Mouse (Mus musculus): ENCODE results near the gene Psmc5. TPM values are rescaled to one million over a fixed set of nuclear protein-coding genes. Genes with fewer than 3 reads are reported as not detected.

The Psmc5 gene
- polyA plus RNA-seq, 1 experiment from 2014 or later, result 241 TPM

- no peaks in the 10 kb centered on the region; the same call in 1 of the 2 replicates for H3K36me3 ChIP-seq (ENCODE audit: control insufficient read depth, insufficient read depth, low read length)
- peak within 1 kb of the TSS; percentile 99 for H3K4me3 ChIP-seq (ENCODE audit: low read depth, low read length)
- ATAC-seq (ENCODE audit: insufficient number of reproducible peaks, insufficient read depth, low FRiP score, low read depth), result peak; percentile 95
- H3K9ac ChIP-seq (replicated peaks; ENCODE audit: low read depth, low read length), result peak within 1 kb of the TSS; percentile 97
- peaks cover 43% of the 10 kb centered on the region for H3K4me1 ChIP-seq (ENCODE audit: control insufficient read depth, insufficient read depth, low read length)
- WGBS, result under 1% methylated on average over 72 of the region's 72 CpGs
- H3K4me2 ChIP-seq (replicated peaks; ENCODE audit: low read depth, low read length), result peak within 1 kb of the TSS; percentile 86
- no peaks in the 10 kb centered on the region for H3K9me3 ChIP-seq (ENCODE audit: control insufficient read depth, low read depth, low read length)
- H3K27me3 ChIP-seq (ENCODE audit: control insufficient read depth, insufficient read depth, low read length), result no peaks in the 10 kb centered on the region
- peak within 1 kb of the TSS; percentile 98 for H3K27ac ChIP-seq (ENCODE audit: low read length)
These were observed 16.8 kb downstream of the Psmc5 start, which contains the start of gene Smarcd2 for GRCm38 (mm10) chr11:106272644-106273310. Smarcd2 (minus strand) TSS chr11:106272972.

- Histone ChIP-seq H3K4me1 (ENCODE audit: control insufficient read depth, insufficient read depth, low read length) (peaks cover 38% of the 10 kb centered on the region), H3K27ac (ENCODE audit: low read length) (peak overlapping the region; percentile 75; the same call in 1 of the 2 replicates), H3K9me3 (ENCODE audit: control insufficient read depth, low read depth, low read length) (no peaks in the 10 kb centered on the region), H3K27me3 (ENCODE audit: control insufficient read depth, insufficient read depth, low read length) (no peaks in the 10 kb centered on the region), H3K4me3 (ENCODE audit: low read depth, low read length) (peak overlapping the region; percentile 99), H3K4me2 (replicated peaks; ENCODE audit: low read depth, low read length) (peak overlapping the region; percentile 86), H3K36me3 (ENCODE audit: control insufficient read depth, insufficient read depth, low read length) (no peaks in the 10 kb centered on the region; the same call in 1 of the 2 replicates), H3K9ac (replicated peaks; ENCODE audit: low read depth, low read length) (peak overlapping the region; percentile 55; the same call in 1 of the 2 replicates)
- WGBS, result 7% methylated on average over 16 of the region's 16 CpGs
- ATAC-seq (ENCODE audit: insufficient number of reproducible peaks, insufficient read depth, low FRiP score, low read depth), result no peak; the same call in 1 of the 2 replicates
These were observed 17.3 kb downstream of the Psmc5 start for GRCm38 (mm10) chr11:106273311-106273684.

- Histone ChIP-seq H3K27ac (ENCODE audit: low read length) (no peak overlapping the region; the same call in 1 of the 2 replicates), H3K9me3 (ENCODE audit: control insufficient read depth, low read depth, low read length) (no peaks in the 10 kb centered on the region), H3K9ac (replicated peaks; ENCODE audit: low read depth, low read length) (no peak overlapping the region), H3K36me3 (ENCODE audit: control insufficient read depth, insufficient read depth, low read length) (no peaks in the 10 kb centered on the region; the same call in 1 of the 2 replicates), H3K4me2 (replicated peaks; ENCODE audit: low read depth, low read length) (peak overlapping the region; percentile 86; the same call in 1 of the 2 replicates), H3K4me3 (ENCODE audit: low read depth, low read length) (peak overlapping the region; percentile 99; the same call in 1 of the 2 replicates), H3K4me1 (ENCODE audit: control insufficient read depth, insufficient read depth, low read length) (peaks cover 33% of the 10 kb centered on the region), H3K27me3 (ENCODE audit: control insufficient read depth, insufficient read depth, low read length) (no peaks in the 10 kb centered on the region)
- no peak for ATAC-seq (ENCODE audit: insufficient number of reproducible peaks, insufficient read depth, low FRiP score, low read depth)
- 95% methylated on average over 6 of the region's 6 CpGs for WGBS
These were observed 17.9 kb downstream of the Psmc5 start for GRCm38 (mm10) chr11:106273811-106274210.

- WGBS, result 86% methylated on average over 1 of the region's 1 CpGs
- no peak overlapping the region for H3K4me2 ChIP-seq (replicated peaks; ENCODE audit: low read depth, low read length)
- H3K36me3 ChIP-seq (ENCODE audit: control insufficient read depth, insufficient read depth, low read length), result no peaks in the 10 kb centered on the region; the same call in 1 of the 2 replicates
- ATAC-seq (ENCODE audit: insufficient number of reproducible peaks, insufficient read depth, low FRiP score, low read depth), result no peak
- peaks cover 28% of the 10 kb centered on the region; the same call in 1 of the 2 replicates for H3K4me1 ChIP-seq (ENCODE audit: control insufficient read depth, insufficient read depth, low read length)
- H3K9me3 ChIP-seq (ENCODE audit: control insufficient read depth, low read depth, low read length), result no peaks in the 10 kb centered on the region
- H3K9ac ChIP-seq (replicated peaks; ENCODE audit: low read depth, low read length), result no peak overlapping the region
- H3K27ac ChIP-seq (ENCODE audit: low read length), result peak overlapping the region; percentile 60; the same call in 1 of the 2 replicates
- H3K27me3 ChIP-seq (ENCODE audit: control insufficient read depth, insufficient read depth, low read length), result no peaks in the 10 kb centered on the region
- H3K4me3 ChIP-seq (ENCODE audit: low read depth, low read length), result no peak overlapping the region
These were observed 18.4 kb downstream of the Psmc5 start for GRCm38 (mm10) chr11:106274374-106274773.

GRCm38 (mm10) chr11:106274971-106275411 is 19.0 kb downstream of the Psmc5 start:
- Histone ChIP-seq H3K27me3 (ENCODE audit: control insufficient read depth, insufficient read depth, low read length) (no peaks in the 10 kb centered on the region), H3K4me1 (ENCODE audit: control insufficient read depth, insufficient read depth, low read length) (peaks cover 25% of the 10 kb centered on the region; the same call in 1 of the 2 replicates), H3K9ac (replicated peaks; ENCODE audit: low read depth, low read length) (no peak overlapping the region), H3K27ac (ENCODE audit: low read length) (peak overlapping the region; percentile 60; the same call in 1 of the 2 replicates), H3K4me3 (ENCODE audit: low read depth, low read length) (no peak overlapping the region), H3K9me3 (ENCODE audit: control insufficient read depth, low read depth, low read length) (no peaks in the 10 kb centered on the region), H3K36me3 (ENCODE audit: control insufficient read depth, insufficient read depth, low read length) (no peaks in the 10 kb centered on the region; the same call in 1 of the 2 replicates), H3K4me2 (replicated peaks; ENCODE audit: low read depth, low read length) (no peak overlapping the region)
- 43% methylated on average over 7 of the region's 7 CpGs for WGBS
- no peak for ATAC-seq (ENCODE audit: insufficient number of reproducible peaks, insufficient read depth, low FRiP score, low read depth)

GRCm38 (mm10) chr11:106276454-106276853 is 20.5 kb downstream of the Psmc5 start, which contains the start of gene Tcam1:
Tcam1 (plus strand) TSS chr11:106276672.
- H3K27ac ChIP-seq (ENCODE audit: low read length), result no peak within 1 kb of the TSS
- 4% methylated on average over 25 of the region's 25 CpGs for WGBS

GRCm38 (mm10) chr11:106282452-106282851 is 26.5 kb downstream of the Psmc5 start:
- no peak for ATAC-seq (ENCODE audit: insufficient number of reproducible peaks, insufficient read depth, low FRiP score, low read depth)
- no peak overlapping the region for H3K4me3 ChIP-seq (ENCODE audit: low read depth, low read length)
- H3K27ac ChIP-seq (ENCODE audit: low read length), result no peak overlapping the region
- H3K9me3 ChIP-seq (ENCODE audit: control insufficient read depth, low read depth, low read length), result no peaks in the 10 kb centered on the region
- no peak overlapping the region for H3K9ac ChIP-seq (replicated peaks; ENCODE audit: low read depth, low read length)
- H3K4me2 ChIP-seq (replicated peaks; ENCODE audit: low read depth, low read length), result no peak overlapping the region
- H3K36me3 ChIP-seq (ENCODE audit: control insufficient read depth, insufficient read depth, low read length), result no peaks in the 10 kb centered on the region
- 82% methylated on average over 6 of the region's 6 CpGs for WGBS
- H3K4me1 ChIP-seq (ENCODE audit: control insufficient read depth, insufficient read depth, low read length), result no peaks in the 10 kb centered on the region
- no peaks in the 10 kb centered on the region for H3K27me3 ChIP-seq (ENCODE audit: control insufficient read depth, insufficient read depth, low read length)

More at GRCm38 (mm10) chr11:106276454-106276853, 20.5 kb downstream of the Psmc5 start, which contains the start of gene Tcam1:
- Histone ChIP-seq H3K9ac (replicated peaks; ENCODE audit: low read depth, low read length) (no peak within 1 kb of the TSS), H3K4me1 (ENCODE audit: control insufficient read depth, insufficient read depth, low read length) (peaks cover 14% of the 10 kb centered on the region; the same call in 1 of the 2 replicates), H3K36me3 (ENCODE audit: control insufficient read depth, insufficient read depth, low read length) (no peaks in the 10 kb centered on the region), H3K4me3 (ENCODE audit: low read depth, low read length) (no peak within 1 kb of the TSS; the same call in 1 of the 2 replicates), H3K4me2 (replicated peaks; ENCODE audit: low read depth, low read length) (peak within 1 kb of the TSS; percentile 36), H3K9me3 (ENCODE audit: control insufficient read depth, low read depth, low read length) (no peaks in the 10 kb centered on the region), H3K27me3 (ENCODE audit: control insufficient read depth, insufficient read depth, low read length) (no peaks in the 10 kb centered on the region)
- ATAC-seq (ENCODE audit: insufficient number of reproducible peaks, insufficient read depth, low FRiP score, low read depth), result peak; percentile 40; the same call in 1 of the 2 replicates

- Histone ChIP-seq H3K9ac (replicated peaks; ENCODE audit: low read depth, low read length) (no peak overlapping the region), H3K36me3 (ENCODE audit: control insufficient read depth, insufficient read depth, low read length) (no peaks in the 10 kb centered on the region), H3K9me3 (ENCODE audit: control insufficient read depth, low read depth, low read length) (no peaks in the 10 kb centered on the region), H3K4me2 (replicated peaks; ENCODE audit: low read depth, low read length) (no peak overlapping the region), H3K4me1 (ENCODE audit: control insufficient read depth, insufficient read depth, low read length) (no peaks in the 10 kb centered on the region), H3K27ac (ENCODE audit: low read length) (no peak overlapping the region), H3K27me3 (ENCODE audit: control insufficient read depth, insufficient read depth, low read length) (no peaks in the 10 kb centered on the region), H3K4me3 (ENCODE audit: low read depth, low read length) (no peak overlapping the region)
- no peak for ATAC-seq (ENCODE audit: insufficient number of reproducible peaks, insufficient read depth, low FRiP score, low read depth)
- 78% methylated on average over 4 of the region's 4 CpGs for WGBS
These were observed 27.4 kb downstream of the Psmc5 start for GRCm38 (mm10) chr11:106283371-106283770.

Data from stomach, embryonic 14.5 days (tissue).